Mouse (Mus musculus) CH12.LX (cell line): Measurements from ENCODE around the gene Olfr1302.

ENCODE experiments used
- BHLHE40 ChIP-seq: IDR thresholded peaks from 2 replicates; pipeline ENCODE4 v1.6.1; 2011; ENCODE audit warnings: mild to moderate bottlenecking, low read depth, low read length, improper control_type of control experiment
- CTCF ChIP-seq, 2 experiments: IDR thresholded peaks in 1 of 2; conservative IDR thresholded peaks in 1 of 2; 2 replicates each; pipeline ENCODE4 v1.5.1; 2011 to 2012; ENCODE audit warnings: low read depth in 2 of 2, low read length in 2 of 2, improper control_type of control experiment in 1 of 2, inconsistent platforms in 1 of 2, mild to moderate bottlenecking in 1 of 2, moderate library complexity in 1 of 2
- E2F4 ChIP-seq: IDR thresholded peaks from 2 replicates; pipeline ENCODE4 v1.6.1; 2011; ENCODE audit warnings: low read depth, low read length, improper control_type of control experiment; ENCODE audit not compliant: insufficient replicate concordance
- ELF1 ChIP-seq: IDR thresholded peaks from 2 replicates; pipeline ENCODE4 v1.6.1; 2014; ENCODE audit warnings: low read depth, mild to moderate bottlenecking, inconsistent platforms, low read length, improper control_type of control experiment
- ETS1 ChIP-seq: conservative IDR thresholded peaks from 2 replicates; pipeline ENCODE4 v1.6.1; 2012; ENCODE audit warnings: low read depth, mild to moderate bottlenecking, inconsistent platforms, low read length, improper control_type of control experiment, moderate library complexity
- POLR2A ChIP-seq: IDR thresholded peaks from 2 replicates; pipeline ENCODE4 v1.6.1; 2011; ENCODE audit warnings: low read depth, mild to moderate bottlenecking, improper control_type of control experiment, low read length
- USF1 ChIP-seq: IDR thresholded peaks from 2 replicates; pipeline ENCODE4 v1.6.1; 2014; ENCODE audit warnings: low read depth, mild to moderate bottlenecking, inconsistent platforms, low read length, improper control_type of control experiment
- ZKSCAN1 ChIP-seq: IDR thresholded peaks from 2 replicates; pipeline ENCODE4 v1.6.1; 2012; ENCODE audit warnings: low read depth, inconsistent platforms, low read length, improper control_type of control experiment, borderline replicate concordance
- ZMIZ1 ChIP-seq: IDR thresholded peaks from 2 replicates; pipeline ENCODE4 v1.6.1; 2012; ENCODE audit warnings: low read depth, mild to moderate bottlenecking, inconsistent platforms, low read length, improper control_type of control experiment
- ZNF384 ChIP-seq: IDR thresholded peaks from 2 replicates; pipeline ENCODE4 v1.6.1; 2012; ENCODE audit warnings: low read depth, low read length, improper control_type of control experiment, inconsistent platforms

DNA sequence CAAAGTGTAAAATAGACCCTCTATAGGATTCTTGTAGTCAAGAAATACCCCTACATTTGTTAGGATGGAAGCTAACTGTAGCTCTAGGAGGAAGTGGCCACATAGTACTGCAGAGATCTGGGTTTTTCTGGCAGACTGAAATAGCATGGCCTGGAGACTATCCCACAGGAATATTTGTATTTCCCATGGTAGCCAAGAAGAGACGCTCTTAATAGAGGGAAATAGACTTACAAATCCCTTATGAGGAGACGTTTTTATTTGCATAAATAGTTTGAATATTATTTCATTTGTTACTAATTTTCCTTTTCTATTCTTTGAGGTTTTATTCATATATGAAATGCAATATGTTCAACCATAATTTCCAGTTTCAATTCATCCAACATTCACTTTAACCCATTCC is 43.0 kb downstream of the Olfr1302 start, which contains the start of gene Olfr1303:
- TF ChIP-seq CTCF (conservative IDR thresholded peaks at IDR 0.05 in 1 of 2, IDR thresholded peaks at IDR 0.05 in 1 of 2; ENCODE audit: low read depth in 2 of 2, low read length in 2 of 2) (no peak), ZNF384 (no peak), E2F4 (no peak), ZMIZ1 (no peak), BHLHE40 (no peak), ZKSCAN1 (no peak), POLR2A (no peak), ETS1 (no peak), USF1 (no peak), ELF1 (no peak)
